Mouse (Mus musculus) bone marrow, adult 2 months (tissue): Measurements from ENCODE around the gene Myh7. TPM values are rescaled to one million over a fixed set of nuclear protein-coding genes. Genes with fewer than 3 reads are reported as not detected.
"Not testable (repeated sequence)": the region's sequence is repeated elsewhere in the genome, so short reads cannot be mapped to it uniquely, and the experiment has no call there.

Source experiments
- H3K27ac ChIP-seq: fragments of 200-500 bp; 2 replicates; pipeline ENCODE4 v1.5.1; 2012; ENCODE audit warnings: low read depth, mild to moderate bottlenecking, control low read depth, inconsistent platforms, low read length; ENCODE audit not compliant: control insufficient read depth, poor library complexity, insufficient read depth
- H3K4me1 ChIP-seq: fragments of 200-500 bp; 2 replicates; pipeline ENCODE4 v1.6.1; 2011; ENCODE audit warnings: low read length; ENCODE audit not compliant: control insufficient read depth, insufficient read depth
- H3K4me3 ChIP-seq: fragments of 200-500 bp; replicated peaks from 2 replicates; pipeline ENCODE3; 2011; ENCODE audit warnings: mild to moderate bottlenecking, low read depth, low read length, control low read depth; ENCODE audit not compliant: control insufficient read depth
- CTCF ChIP-seq: fragments of 200-500 bp; IDR thresholded peaks from 2 replicates; pipeline ENCODE4 v1.5.1; 2011; ENCODE audit warnings: low read length, control low read depth; ENCODE audit not compliant: control insufficient read depth, insufficient read depth
- POLR2A ChIP-seq: fragments of 200-500 bp; IDR thresholded peaks from 2 replicates; pipeline ENCODE4 v1.6.1; 2011; ENCODE audit warnings: low read depth, mild to moderate bottlenecking, control low read depth, low read length, borderline replicate concordance; ENCODE audit not compliant: control insufficient read depth
- whole genome bisulfite sequencing: fragments of 180-500 bp; shearing (Covaris S2); methylation state at CpG from one replicate; pipeline ENCODE4 v1.1.7; 2018; 5-methylcytosine and 5-hydroxymethylcytosine counted together
- polyA plus RNA-seq: library from polyadenylated mRNA; stranded (reverse); fragments of >200 nt; gene quantifications from 2 replicates; pipeline ENCODE4 v1.2.4, GENCODE M21; 2011; ENCODE audit warnings: low replicate concordance; ENCODE audit not compliant: missing spikeins, insufficient read depth, insufficient read length

The Myh7 gene
- polyA plus RNA-seq, 1 experiment = not detected

GRCm38 (mm10) chr14:54959197-54959596, 35.2 kb downstream of the Myh7 start:
- Histone ChIP-seq H3K27ac (no peak overlapping the region), H3K4me3 (no peak overlapping the region), H3K4me1 (no peaks in the 10 kb centered on the region)
- 84% methylated on average over 3 of the region's 3 CpGs for WGBS
- TF ChIP-seq CTCF = no peak
- no peak for TF ChIP-seq POLR2A

DNA sequence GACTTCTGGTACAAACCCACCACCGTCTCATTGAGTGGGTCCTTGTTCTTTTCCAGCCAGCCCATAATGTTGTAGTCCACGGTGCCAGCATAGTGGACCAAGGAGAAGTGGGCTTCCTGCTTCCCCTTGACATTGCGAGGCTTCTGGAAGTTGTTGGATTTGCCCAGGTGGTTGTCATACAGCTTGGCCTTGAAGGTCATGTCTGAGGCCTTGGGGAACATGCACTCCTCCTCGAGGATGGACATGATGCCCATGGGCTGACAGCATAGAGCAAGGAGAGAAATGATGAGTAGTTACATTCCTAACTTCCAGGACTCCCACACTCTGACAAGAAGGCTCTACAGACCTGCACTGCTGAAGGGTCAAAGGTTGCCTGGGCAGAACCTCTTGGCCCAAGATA, 35.9 kb downstream of the Myh7 start:
- H3K4me1 ChIP-seq = no peaks in the 10 kb centered on the region
- no peak overlapping the region for H3K27ac ChIP-seq
- no peak overlapping the region for H3K4me3 ChIP-seq
- TF ChIP-seq CTCF = no peak
- no peak for TF ChIP-seq POLR2A
- WGBS = 68% methylated on average over 4 of the region's 4 CpGs

- H3K4me3 ChIP-seq = no peak overlapping the region
- no peak for TF ChIP-seq POLR2A
- TF ChIP-seq CTCF = no peak
- no peak overlapping the region for H3K27ac ChIP-seq
- WGBS = 85% methylated on average over 9 of the region's 9 CpGs
- no peaks in the 10 kb centered on the region for H3K4me1 ChIP-seq
Observed at GRCm38 (mm10) chr14:54956533-54956932, 37.9 kb downstream of the Myh7 start.

DNA sequence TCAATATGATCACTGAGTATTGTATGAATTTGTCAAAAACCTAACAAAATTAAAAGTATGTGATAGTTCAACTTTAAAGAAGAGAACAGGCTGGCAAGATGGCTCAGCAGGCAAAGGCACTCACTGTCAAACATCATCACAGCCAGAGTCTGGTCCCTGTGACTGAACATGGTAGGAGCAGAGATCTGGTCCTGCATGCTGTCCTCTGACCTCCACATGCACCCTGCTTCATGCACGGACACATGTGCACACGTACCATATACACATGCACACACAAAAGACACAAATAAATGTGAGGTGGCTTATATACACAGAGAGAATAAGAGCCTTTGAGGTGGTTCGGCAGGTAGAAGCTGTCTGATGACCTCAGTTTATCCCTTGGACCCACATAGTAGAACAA, 38.9 kb downstream of the Myh7 start:
- no peak for TF ChIP-seq POLR2A
- no peak for TF ChIP-seq CTCF
- H3K27ac ChIP-seq = no peak overlapping the region
- no peak overlapping the region for H3K4me3 ChIP-seq
- H3K4me1 ChIP-seq = no peaks in the 10 kb centered on the region
- WGBS = 79% methylated on average over 3 of the region's 3 CpGs

DNA sequence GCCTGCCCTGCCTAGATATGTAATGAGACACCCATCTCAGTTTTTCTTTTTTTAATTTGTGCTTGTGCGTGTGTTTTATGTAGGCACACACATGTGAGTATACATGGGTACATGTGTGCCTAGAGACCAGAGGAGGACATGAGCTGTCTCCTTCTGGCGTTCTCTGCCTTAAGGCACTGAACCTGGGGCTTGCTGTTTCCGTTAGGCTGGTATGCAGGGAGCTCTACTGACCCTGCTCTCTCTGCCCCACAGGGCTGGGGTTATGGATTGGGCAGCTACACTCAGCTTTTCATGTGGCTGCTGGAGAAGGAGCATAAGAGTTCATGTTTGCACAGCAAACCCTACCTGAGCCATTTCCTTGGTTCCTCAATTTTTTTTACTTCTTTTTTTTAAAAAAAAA, 40.0 kb downstream of the Myh7 start:
- Histone ChIP-seq H3K27ac (no peak overlapping the region), H3K4me3 (no peak overlapping the region), H3K4me1 (no peaks in the 10 kb centered on the region)
- no peak for TF ChIP-seq CTCF
- TF ChIP-seq POLR2A = no peak
- 68% methylated on average over 3 of the region's 3 CpGs for WGBS

- TF ChIP-seq POLR2A (no peak), CTCF (no peak)
- 84% methylated on average over 8 of the region's 8 CpGs for WGBS
- H3K27ac ChIP-seq = no peak overlapping the region
- H3K4me1 ChIP-seq = no peaks in the 10 kb centered on the region
- no peak overlapping the region for H3K4me3 ChIP-seq
Observed at GRCm38 (mm10) chr14:54953664-54954206, 40.7 kb downstream of the Myh7 start.

DNA sequence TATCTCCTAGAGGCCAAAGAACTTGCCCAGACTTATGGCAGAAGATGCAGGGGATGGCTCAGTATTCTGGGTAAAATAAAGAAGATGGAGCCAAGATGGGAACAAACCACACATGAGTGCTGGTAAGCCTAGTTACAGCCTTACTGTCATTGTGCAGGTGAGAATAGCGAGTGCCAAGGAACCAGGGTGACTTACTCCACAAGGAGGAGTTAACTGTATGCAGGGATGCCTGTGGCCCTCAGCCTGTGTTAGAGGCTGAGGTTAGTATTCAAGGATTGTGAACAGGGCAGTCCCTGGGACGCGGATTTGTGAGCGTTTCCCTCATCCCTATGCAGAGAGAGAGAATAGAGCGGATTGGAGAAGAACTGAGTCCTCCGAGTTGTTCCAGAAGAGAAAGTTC, 42.8 kb downstream of the Myh7 start:
- 87% methylated on average over 6 of the region's 6 CpGs for WGBS
- Histone ChIP-seq H3K4me1 (no peaks in the 10 kb centered on the region), H3K4me3 (no peak overlapping the region), H3K27ac (no peak overlapping the region)
- TF ChIP-seq CTCF (no peak), POLR2A (no peak)

DNA sequence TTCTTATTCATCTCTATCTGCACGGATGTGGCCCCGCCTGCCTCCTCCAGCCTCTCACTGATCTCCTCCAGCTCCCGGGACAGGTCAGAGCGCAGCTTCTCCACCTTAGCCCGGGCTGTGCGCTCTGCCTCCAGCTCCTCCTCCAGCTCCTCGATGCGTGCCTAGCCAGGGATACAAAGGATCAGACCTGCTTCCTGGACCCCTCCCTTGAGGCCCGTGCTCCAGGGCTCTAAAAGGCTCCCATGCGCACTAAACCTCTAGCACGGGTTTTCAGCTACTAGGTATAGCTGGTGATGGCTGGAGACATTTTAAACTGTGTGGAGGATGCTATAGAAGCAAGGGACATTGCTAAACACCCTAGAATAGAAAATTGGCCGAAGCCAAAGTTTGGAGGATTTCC, 43.9 kb downstream of the Myh7 start:
- 66% methylated on average over 12 of the region's 12 CpGs for WGBS
- TF ChIP-seq POLR2A (no peak), CTCF (no peak)
- no peaks in the 10 kb centered on the region for H3K4me1 ChIP-seq
- H3K27ac ChIP-seq = no peak overlapping the region
- no peak overlapping the region for H3K4me3 ChIP-seq

- 74% methylated on average over 9 of the region's 9 CpGs for WGBS
- TF ChIP-seq CTCF (no peak), POLR2A (no peak)
- H3K4me1 ChIP-seq = no peaks in the 10 kb centered on the region
- H3K27ac ChIP-seq = no peak overlapping the region
- H3K4me3 ChIP-seq = no peak overlapping the region
Observed at GRCm38 (mm10) chr14:54948781-54949180, 45.6 kb downstream of the Myh7 start.

DNA sequence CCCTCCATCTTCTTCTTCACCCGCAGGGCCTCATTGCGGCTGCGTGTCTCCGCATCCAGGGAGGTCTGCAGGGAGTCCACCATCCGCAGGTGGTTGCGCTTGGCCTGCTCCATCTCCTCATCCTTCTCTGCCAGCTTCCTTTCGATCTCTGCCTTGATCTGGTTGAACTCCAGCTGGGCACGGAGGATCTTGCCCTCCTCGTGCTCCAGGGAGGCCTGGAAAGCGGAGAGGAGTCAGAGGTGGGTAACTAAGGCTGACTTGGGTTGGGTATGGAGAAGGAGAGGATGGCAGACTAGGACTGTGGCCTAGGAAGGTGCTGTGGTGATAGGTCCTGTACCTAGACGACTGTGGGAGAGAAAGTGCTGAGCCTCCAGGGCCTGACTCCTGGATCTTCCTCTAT, 47.4 kb downstream of the Myh7 start:
- H3K4me1 ChIP-seq, H3K4me3 ChIP-seq, H3K27ac ChIP-seq: not testable (repeated sequence)
- WGBS = 90% methylated on average over 11 of the region's 11 CpGs
